Mouse (Mus musculus) embryonic facial prominence, embryonic 13.5 days (tissue): Measurements from ENCODE around the gene Mis18a. TPM values are rescaled to one million over a fixed set of nuclear protein-coding genes. Genes with fewer than 3 reads are reported as not detected.

Source experiments
- ATAC-seq: fragments of 200-750 bp; cut with Nextera tagmentation; 2 replicates; pipeline ENCODE4 v1.8.0; 2017; ENCODE audit warnings: low read depth; ENCODE audit not compliant: insufficient number of reproducible peaks, insufficient read depth, low FRiP score, low TSS enrichment
- H3K27ac ChIP-seq: fragments of 300-500 bp; sonication (generic); 2 replicates; pipeline ENCODE4 v1.5.1; 2015; ENCODE audit warnings: moderate library complexity, mild to moderate bottlenecking, inconsistent platforms
- H3K27me3 ChIP-seq: fragments of 300-500 bp; sonication (generic); 2 replicates; pipeline ENCODE4 v1.6.1; 2015; ENCODE audit warnings: mild to moderate bottlenecking, inconsistent platforms
- H3K36me3 ChIP-seq: fragments of 300-500 bp; sonication (generic); 2 replicates; pipeline ENCODE4 v1.6.1; 2015; ENCODE audit warnings: mild to moderate bottlenecking, inconsistent platforms
- H3K4me1 ChIP-seq: fragments of 300-500 bp; sonication (generic); 2 replicates; pipeline ENCODE4 v1.6.1; 2015; ENCODE audit warnings: inconsistent platforms
- H3K4me2 ChIP-seq: fragments of 300-500 bp; sonication (generic); 2 replicates; pipeline ENCODE4 v1.6.1; 2015; ENCODE audit warnings: moderate library complexity, mild to moderate bottlenecking, inconsistent platforms
- H3K4me3 ChIP-seq: fragments of 300-500 bp; sonication (generic); 2 replicates; pipeline ENCODE4 v1.5.1; 2015; ENCODE audit warnings: mild to moderate bottlenecking, inconsistent platforms
- H3K9ac ChIP-seq: fragments of 300-500 bp; sonication (generic); 2 replicates; pipeline ENCODE4 v1.6.1; 2015; ENCODE audit warnings: mild to moderate bottlenecking, inconsistent platforms
- H3K9me3 ChIP-seq: fragments of 300-500 bp; sonication (generic); 2 replicates; pipeline ENCODE4 v1.6.1; 2016; ENCODE audit warnings: inconsistent platforms
- WGBS: fragments of 180-500 bp; shearing (Covaris S2); methylation state at CpG from one replicate; pipeline ENCODE4 v1.1.7; 2015; ENCODE audit warnings: mixed read lengths; 5-methylcytosine and 5-hydroxymethylcytosine counted together
- polyA plus RNA-seq: library from polyadenylated mRNA; unstranded; fragments of >200 nt; fragmentation: Nextera tagmentation; extraction: Ambion mirVana; gene quantifications from 2 replicates; pipeline ENCODE4 v1.2.1, GENCODE M21; 2015

The Mis18a gene
- polyA plus RNA-seq, 1 experiment from 2014 or later: 73.2 TPM

GRCm38 (mm10) chr16:90738092-90738956 is 11.1 kb upstream of the Mis18a start, which contains the start of gene Mrap:
Mrap (plus strand) TSS chr16:90738207.
- Histone ChIP-seq H3K27me3 (no peaks in the 10 kb centered on the region), H3K9me3 (no peaks in the 10 kb centered on the region), H3K36me3 (no peaks in the 10 kb centered on the region), H3K4me3 (no peak within 1 kb of the TSS), H3K9ac (no peak within 1 kb of the TSS), H3K4me1 (peaks cover 14% of the 10 kb centered on the region), H3K27ac (no peak within 1 kb of the TSS), H3K4me2 (no peak within 1 kb of the TSS)
- ATAC-seq: no peak
- 83% methylated on average over 26 of the region's 26 CpGs for WGBS

- no peak for ATAC-seq
- H3K9me3 ChIP-seq: no peaks in the 10 kb centered on the region
- H3K4me2 ChIP-seq: no peak overlapping the region
- peaks cover 5% of the 10 kb centered on the region for H3K4me1 ChIP-seq
- H3K9ac ChIP-seq: no peak overlapping the region
- no peak overlapping the region for H3K4me3 ChIP-seq
- H3K36me3 ChIP-seq: no peaks in the 10 kb centered on the region
- H3K27ac ChIP-seq: no peak overlapping the region
- 65% methylated on average over 10 of the region's 10 CpGs for WGBS
- no peaks in the 10 kb centered on the region for H3K27me3 ChIP-seq
Measured at GRCm38 (mm10) chr16:90736672-90737270, 9.6 kb upstream of the Mis18a start.

GRCm38 (mm10) chr16:90735611-90736010 is 8.4 kb upstream of the Mis18a start:
- Histone ChIP-seq H3K4me1 (no peaks in the 10 kb centered on the region), H3K36me3 (no peaks in the 10 kb centered on the region), H3K4me3 (no peak overlapping the region), H3K27ac (no peak overlapping the region), H3K9me3 (peaks cover 3% of the 10 kb centered on the region; the same call in 1 of the 2 replicates), H3K9ac (no peak overlapping the region), H3K27me3 (no peaks in the 10 kb centered on the region), H3K4me2 (no peak overlapping the region)
- ATAC-seq: no peak
- 74% methylated on average over 4 of the region's 4 CpGs for WGBS

GRCm38 (mm10) chr16:90726600-90727227 is 490 bp downstream of the Mis18a start:
- no peak for ATAC-seq
- H3K9ac ChIP-seq: peak overlapping the region; percentile 86
- H3K36me3 ChIP-seq: peaks cover 30% of the 10 kb centered on the region
- WGBS: 5% methylated on average over 38 of the region's 38 CpGs
- H3K4me3 ChIP-seq: peak overlapping the region; percentile 89
- peaks cover 3% of the 10 kb centered on the region; the same call in 1 of the 2 replicates for H3K9me3 ChIP-seq
- peak overlapping the region; percentile 97 for H3K4me2 ChIP-seq
- peak overlapping the region; percentile 44; the same call in 1 of the 2 replicates for H3K27ac ChIP-seq
- no peaks in the 10 kb centered on the region for H3K27me3 ChIP-seq
- peaks cover 8% of the 10 kb centered on the region for H3K4me1 ChIP-seq

GRCm38 (mm10) chr16:90724051-90724450 is 3.2 kb downstream of the Mis18a start:
- H3K4me1 ChIP-seq: peaks cover 8% of the 10 kb centered on the region
- 95% methylated on average over 4 of the region's 4 CpGs for WGBS
- no peak overlapping the region for H3K4me3 ChIP-seq
- no peak overlapping the region for H3K4me2 ChIP-seq
- no peak overlapping the region for H3K27ac ChIP-seq
- ATAC-seq: no peak
- peaks cover 51% of the 10 kb centered on the region for H3K36me3 ChIP-seq
- no peak overlapping the region for H3K9ac ChIP-seq
- H3K27me3 ChIP-seq: no peaks in the 10 kb centered on the region
- no peaks in the 10 kb centered on the region for H3K9me3 ChIP-seq

GRCm38 (mm10) chr16:90710313-90710712 is 16.9 kb downstream of the Mis18a start:
- Histone ChIP-seq H3K4me3 (peak overlapping the region; percentile 13; the same call in 1 of the 2 replicates), H3K4me2 (peak overlapping the region; percentile 53), H3K36me3 (no peaks in the 10 kb centered on the region), H3K27me3 (peaks cover 5% of the 10 kb centered on the region; the same call in 1 of the 2 replicates), H3K9ac (no peak overlapping the region), H3K9me3 (no peaks in the 10 kb centered on the region), H3K27ac (peak overlapping the region; percentile 71), H3K4me1 (peaks cover 39% of the 10 kb centered on the region)
- 45% methylated on average over 12 of the region's 12 CpGs for WGBS
- no peak for ATAC-seq

GRCm38 (mm10) chr16:90709711-90710289 is 17.4 kb downstream of the Mis18a start:
- 17% methylated on average over 17 of the region's 17 CpGs for WGBS
- no peak overlapping the region for H3K9ac ChIP-seq
- peak overlapping the region; percentile 13; the same call in 1 of the 2 replicates for H3K4me3 ChIP-seq
- peaks cover 39% of the 10 kb centered on the region for H3K4me1 ChIP-seq
- peak overlapping the region; percentile 53 for H3K4me2 ChIP-seq
- no peak for ATAC-seq
- no peaks in the 10 kb centered on the region for H3K36me3 ChIP-seq
- peaks cover 5% of the 10 kb centered on the region; the same call in 1 of the 2 replicates for H3K27me3 ChIP-seq
- H3K9me3 ChIP-seq: no peaks in the 10 kb centered on the region
- peak overlapping the region; percentile 71 for H3K27ac ChIP-seq

GRCm38 (mm10) chr16:90706279-90706678 is 20.9 kb downstream of the Mis18a start:
- H3K9me3 ChIP-seq: no peaks in the 10 kb centered on the region
- H3K4me1 ChIP-seq: peaks cover 25% of the 10 kb centered on the region
- no peaks in the 10 kb centered on the region for H3K27me3 ChIP-seq
- H3K4me2 ChIP-seq: no peak overlapping the region
- no peaks in the 10 kb centered on the region for H3K36me3 ChIP-seq
- H3K9ac ChIP-seq: no peak overlapping the region
- no peak overlapping the region for H3K4me3 ChIP-seq
- H3K27ac ChIP-seq: no peak overlapping the region
- no peak for ATAC-seq
- WGBS: 28% methylated on average over 3 of the region's 3 CpGs

GRCm38 (mm10) chr16:90704161-90704825 is 22.9 kb downstream of the Mis18a start:
- Histone ChIP-seq H3K36me3 (no peaks in the 10 kb centered on the region), H3K27me3 (no peaks in the 10 kb centered on the region), H3K27ac (no peak overlapping the region), H3K4me2 (no peak overlapping the region), H3K4me1 (peaks cover 6% of the 10 kb centered on the region), H3K9ac (no peak overlapping the region), H3K9me3 (no peaks in the 10 kb centered on the region), H3K4me3 (no peak overlapping the region)
- WGBS: 57% methylated on average over 13 of the region's 13 CpGs
- ATAC-seq: no peak

GRCm38 (mm10) chr16:90703646-90704045 is 23.6 kb downstream of the Mis18a start:
- H3K4me3 ChIP-seq: no peak overlapping the region
- no peaks in the 10 kb centered on the region for H3K9me3 ChIP-seq
- no peak for ATAC-seq
- no peak overlapping the region for H3K4me2 ChIP-seq
- no peak overlapping the region for H3K27ac ChIP-seq
- no peak overlapping the region for H3K9ac ChIP-seq
- H3K27me3 ChIP-seq: no peaks in the 10 kb centered on the region
- 5% methylated on average over 1 of the region's 1 CpGs for WGBS
- H3K4me1 ChIP-seq: no peaks in the 10 kb centered on the region
- no peaks in the 10 kb centered on the region for H3K36me3 ChIP-seq

GRCm38 (mm10) chr16:90701541-90701940 is 25.7 kb downstream of the Mis18a start:
- Histone ChIP-seq H3K4me3 (no peak overlapping the region), H3K27ac (no peak overlapping the region), H3K36me3 (no peaks in the 10 kb centered on the region), H3K27me3 (no peaks in the 10 kb centered on the region), H3K4me2 (no peak overlapping the region), H3K9me3 (no peaks in the 10 kb centered on the region), H3K4me1 (no peaks in the 10 kb centered on the region), H3K9ac (no peak overlapping the region)
- no peak for ATAC-seq
- 95% methylated on average over 2 of the region's 2 CpGs for WGBS
